Mouse (Mus musculus): ENCODE results near the gene Krt35.

Gene Krt35

DNA sequence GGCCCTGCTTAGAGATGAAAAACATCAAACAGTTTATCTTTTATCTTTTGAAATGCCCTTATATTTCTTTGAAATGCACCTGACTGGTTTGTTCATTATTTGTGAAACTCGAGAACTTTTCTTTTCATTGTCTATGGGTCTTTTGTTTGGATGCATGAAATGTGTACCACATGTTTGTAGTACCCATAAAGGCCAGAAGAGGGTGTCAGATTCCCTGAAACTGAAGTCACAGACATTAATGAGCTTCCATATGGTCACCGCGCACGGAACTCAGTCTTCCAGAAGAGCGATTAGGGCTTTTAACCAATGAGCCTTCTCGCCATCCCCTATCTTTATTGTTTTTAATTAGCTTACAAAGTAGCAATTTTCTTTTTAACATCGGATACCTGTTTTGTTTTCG lies 37.2 kb downstream of the Krt35 start:
- DNase-seq: no peak

DNA sequence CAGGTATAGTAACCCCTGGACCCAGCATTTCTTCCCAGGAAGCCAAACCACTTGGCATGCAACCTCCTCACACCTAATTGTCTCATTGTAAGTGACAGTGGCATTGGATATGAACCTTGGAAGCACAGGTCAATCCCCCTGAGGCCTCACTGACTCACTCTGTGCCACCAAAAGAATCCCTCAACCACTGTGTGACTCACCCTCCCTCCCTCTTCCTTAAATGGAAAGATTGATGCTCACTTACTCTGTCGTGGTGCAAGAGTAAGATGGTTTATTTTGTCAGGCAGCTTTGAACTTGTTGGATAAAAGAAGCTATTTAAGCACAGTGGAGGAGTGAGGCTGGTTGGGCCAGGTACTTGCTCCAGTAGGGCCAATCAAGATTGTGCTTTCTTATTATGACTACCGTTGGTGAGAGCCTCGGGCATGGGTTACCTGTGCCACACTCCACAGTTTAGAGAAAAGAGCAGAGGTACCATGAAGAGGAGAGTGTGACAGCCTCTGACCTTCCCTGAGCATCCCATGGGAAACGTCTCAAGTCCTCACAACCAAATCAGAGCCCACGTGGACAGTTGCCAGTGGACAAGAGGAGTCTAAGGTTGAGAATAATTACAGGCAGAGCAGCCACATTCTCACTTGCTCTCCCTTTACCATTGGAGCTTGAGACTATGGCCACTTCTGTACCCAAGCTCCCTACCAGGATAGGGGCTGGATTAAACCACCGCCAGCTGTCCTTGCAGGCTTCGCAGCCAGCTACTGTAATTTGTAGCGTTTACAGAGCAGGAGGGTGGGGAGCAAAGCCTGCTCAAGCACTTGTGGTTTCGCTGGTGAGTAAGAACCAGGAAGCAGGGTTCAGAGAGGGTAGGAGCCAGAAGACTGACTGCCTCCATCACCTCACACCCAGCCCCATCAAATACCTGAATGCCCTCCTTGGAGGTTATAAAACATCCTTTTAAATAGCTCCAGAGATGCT lies 40.1 kb downstream of the Krt35 start:
- no peak for DNase-seq

DNA sequence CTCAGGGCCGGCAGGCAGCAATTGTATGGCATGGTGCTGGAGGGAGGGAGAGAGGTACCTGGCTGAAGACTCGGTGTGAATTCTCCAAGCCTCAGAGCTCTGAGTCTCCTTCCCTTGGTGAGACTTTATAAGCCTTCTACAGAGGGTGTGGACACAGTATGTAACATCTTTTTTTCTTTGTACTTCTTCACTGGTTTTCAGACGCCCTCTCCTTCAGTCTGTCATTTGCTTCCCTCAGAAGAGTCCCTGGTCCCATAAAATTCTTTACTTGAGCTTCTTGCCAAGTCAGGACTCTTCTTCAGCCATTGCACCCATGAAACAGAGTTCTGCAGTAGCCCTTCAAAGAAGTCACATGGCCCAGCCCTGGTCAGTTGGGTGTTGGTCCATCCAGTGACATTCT lies 45.6 kb downstream of the Krt35 start, which contains the start of gene Krt31:
Krt31 (minus strand) TSS at position 101 of the 400 bp plus-strand sequence.
- no peak for DNase-seq

DNA sequence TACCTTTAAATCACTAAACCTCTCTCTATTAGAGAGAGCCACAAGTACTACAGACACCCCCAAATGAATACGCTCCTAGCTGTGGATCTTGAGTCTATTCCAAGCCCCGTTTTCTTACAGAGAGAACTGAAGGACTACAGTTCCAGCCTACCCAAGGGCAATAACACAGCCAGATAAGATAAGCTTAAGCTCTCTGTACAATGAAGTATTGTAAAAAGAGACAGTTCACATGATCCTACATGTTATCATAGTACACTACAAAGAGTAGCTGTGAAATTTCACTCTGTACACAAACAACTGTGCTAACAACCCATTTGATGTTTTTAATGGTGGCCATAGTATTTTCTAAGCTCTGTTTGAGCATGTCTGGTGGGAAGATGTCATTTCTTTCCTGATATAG lies 48.8 kb downstream of the Krt35 start:
- DNase-seq: no peak

DNA sequence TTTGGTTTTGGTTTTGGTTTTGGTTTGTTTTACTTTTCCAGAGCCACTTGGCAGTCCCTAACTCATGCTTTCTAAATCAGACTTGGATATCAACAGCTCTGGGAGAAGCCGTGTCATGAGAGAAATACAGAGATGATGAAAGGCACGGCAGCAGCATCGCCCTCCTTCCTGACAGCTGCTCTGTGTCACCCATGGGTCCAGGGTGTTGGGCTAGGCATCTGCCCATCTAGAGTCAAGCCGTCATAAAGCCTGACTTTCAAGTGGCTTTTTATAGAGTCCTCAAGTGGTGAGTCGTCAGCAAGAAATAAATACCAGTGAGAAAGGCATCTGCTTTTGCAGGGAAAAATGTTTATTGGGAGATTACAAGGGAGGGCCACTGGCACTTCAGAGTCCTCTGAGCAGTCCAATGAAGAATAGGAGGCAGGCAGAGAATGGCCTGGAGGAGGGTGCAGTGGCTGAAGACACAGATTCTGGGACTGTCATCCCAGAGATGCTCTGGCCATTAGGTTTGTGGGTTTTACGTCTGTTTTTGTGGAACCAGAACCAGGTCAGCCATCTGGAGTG lies 49.7 kb downstream of the Krt35 start:
- DNase-seq: no peak
